Mouse (Mus musculus): Measurements from ENCODE around the gene Rnf34.

Gene Rnf34

GRCm38 (mm10) chr5:122899777-122900557 lies 50.1 kb downstream of the Rnf34 start:
- in situ Hi-C loops (cut with MboI, MseI) = no loop called here

- in situ Hi-C loops (cut with MboI, MseI) = no loop called here
Measured at GRCm38 (mm10) chr5:122900558-122901171, 50.8 kb downstream of the Rnf34 start.

GRCm38 (mm10) chr5:122901179-122901578 lies 51.3 kb downstream of the Rnf34 start:
- in situ Hi-C loops (cut with MboI, MseI) = no loop called here

GRCm38 (mm10) chr5:122901666-122902065 lies 51.8 kb downstream of the Rnf34 start:
- in situ Hi-C loops (cut with MboI, MseI) = no loop called here

GRCm38 (mm10) chr5:122902228-122902627 lies 52.4 kb downstream of the Rnf34 start:
- in situ Hi-C loops (cut with MboI, MseI) = no loop called here

DNA sequence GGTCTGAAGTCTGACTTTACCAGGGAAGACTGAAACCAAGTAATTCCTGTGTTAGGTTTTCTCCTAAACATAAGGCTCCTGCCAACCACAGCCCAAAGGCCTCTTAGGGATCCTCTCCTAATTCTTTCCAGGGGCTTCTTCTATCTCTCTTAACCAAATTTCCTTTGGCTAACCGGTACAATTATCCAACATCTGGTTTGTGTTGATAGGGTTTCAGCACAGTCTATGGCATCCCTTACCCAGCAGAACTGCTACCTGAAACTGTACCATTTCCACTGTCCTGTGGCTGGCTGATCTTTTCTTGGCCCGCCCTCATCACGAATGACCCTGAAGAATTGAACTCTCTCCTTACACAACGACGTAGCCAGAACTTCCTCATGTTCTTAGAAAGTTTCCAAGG lies 53.3 kb downstream of the Rnf34 start:
- in situ Hi-C loops (cut with MboI, MseI) = no loop called here

GRCm38 (mm10) chr5:122907182-122907581 lies 57.3 kb downstream of the Rnf34 start:
- in situ Hi-C loops (cut with MboI, MseI) = no loop called here

DNA sequence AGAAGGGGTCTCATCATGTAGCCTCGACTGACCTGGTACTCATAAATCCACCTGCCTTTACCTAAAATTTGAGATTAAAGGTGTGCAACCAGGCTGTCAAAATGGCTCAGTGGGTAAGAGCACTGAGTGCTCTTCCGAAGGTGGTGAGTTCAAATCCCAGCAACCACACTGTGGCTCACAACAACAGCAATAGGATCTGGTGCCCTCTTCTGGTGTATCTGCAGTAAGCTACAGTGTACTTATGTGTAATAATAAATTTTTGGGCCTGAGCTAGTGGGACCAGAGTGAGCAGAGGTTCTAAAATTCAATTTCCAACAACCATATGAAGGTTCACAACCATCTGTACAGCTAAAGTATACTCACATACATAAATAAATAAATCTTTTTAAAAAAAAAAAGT lies 58.2 kb downstream of the Rnf34 start:
- in situ Hi-C loops (cut with MboI, MseI) = no loop called here

GRCm38 (mm10) chr5:122909481-122909880 lies 59.6 kb downstream of the Rnf34 start:
- in situ Hi-C loops (cut with MboI, MseI) = no loop called here

DNA sequence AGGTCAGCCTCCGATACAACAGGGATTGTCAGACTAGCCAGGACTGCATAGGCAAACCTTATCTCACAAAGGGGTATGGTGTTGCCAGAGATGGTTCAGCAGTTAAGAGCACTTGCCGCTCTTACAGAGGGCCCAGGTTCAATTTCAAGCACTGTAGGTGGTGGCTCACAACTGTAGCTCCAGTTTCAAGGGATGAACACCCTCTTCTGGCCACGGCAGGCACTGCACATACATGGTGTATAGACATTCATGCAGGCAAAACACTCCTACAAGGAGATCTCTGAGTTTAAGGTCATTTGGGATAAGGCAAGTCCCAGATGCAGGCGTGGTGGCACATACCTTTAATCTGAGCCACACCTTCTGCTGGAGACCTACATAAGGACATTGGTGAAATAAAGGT lies 63.0 kb downstream of the Rnf34 start:
- in situ Hi-C loops (cut with MboI, MseI) = no loop called here

- in situ Hi-C loops (cut with MboI, MseI) = no loop called here
Measured at GRCm38 (mm10) chr5:122916147-122916546, 66.3 kb downstream of the Rnf34 start.

DNA sequence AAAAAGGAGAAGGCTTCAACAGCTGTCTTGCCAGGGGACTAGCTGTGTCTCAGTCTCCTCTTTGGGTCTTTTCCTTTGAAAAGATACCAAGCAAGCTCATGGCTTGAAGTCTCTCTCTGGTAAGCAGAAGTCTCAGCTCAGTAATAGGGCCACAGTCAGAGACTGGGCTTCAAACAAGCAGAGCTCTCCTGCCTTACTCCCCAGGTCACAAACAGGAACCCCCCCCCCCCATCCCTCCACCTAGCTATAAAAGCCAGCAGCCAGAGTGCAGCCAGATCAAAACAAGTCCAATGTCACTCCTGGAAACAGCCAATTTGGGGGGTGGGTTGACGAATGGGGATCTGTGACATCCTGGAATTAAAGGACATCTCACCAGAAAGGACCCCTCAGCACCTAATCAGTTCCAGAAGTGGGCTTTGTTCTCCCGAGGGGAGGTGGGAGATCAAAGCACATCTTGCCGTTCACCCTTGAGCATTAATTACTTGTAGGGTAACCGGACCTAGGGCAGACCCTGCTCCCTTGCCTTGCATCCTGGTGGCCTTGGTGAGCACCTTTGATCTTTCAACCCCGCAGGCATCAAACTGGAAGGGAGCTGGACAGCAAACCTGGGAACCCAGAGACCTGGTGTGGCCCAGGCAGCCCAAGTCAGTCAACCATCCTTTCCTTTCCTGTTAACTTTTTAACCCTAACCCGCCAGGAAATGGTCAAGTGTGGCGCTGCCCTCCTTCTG lies 68.3 kb downstream of the Rnf34 start:
- in situ Hi-C loops (cut with MboI, MseI) = no loop called here

GRCm38 (mm10) chr5:122920557-122920956 lies 70.7 kb downstream of the Rnf34 start:
- in situ Hi-C loops (cut with MboI, MseI) = no loop called here
